Mouse (Mus musculus) gastrocnemius, postnatal 36 days (tissue): Measurements from ENCODE around the gene Snd1. TPM values are rescaled to one million over a fixed set of nuclear protein-coding genes. Genes with fewer than 3 reads are reported as not detected.
"Not testable (repeated sequence)": the region's sequence is repeated elsewhere in the genome, so short reads cannot be mapped to it uniquely, and the experiment has no call there.

Source experiments
- DNase-seq, 2 experiments: peaks; one replicate each; pipeline ENCODE4 v3.0.0; 2022
- intact Hi-C: fragments of 180-260 bp; cut with DNase I; formaldehyde crosslinking; loops from one replicate; pipeline ENCODE4 v1.15.1; 2025
- total RNA-seq, 2 experiments: library from RNA; stranded (reverse); gene quantifications; 2 replicates each; pipeline ENCODE4 v1.2.3; 2021

Snd1 gene
- total RNA-seq, 2 experiments from 2014 or later = 38.8 to 38.9 TPM

- DNase-seq = no peak
- intact Hi-C loops = no loop called here
These were observed 6.0 kb downstream of the Snd1 start for GRCm38 (mm10) chr6:28480752-28481492.

GRCm38 (mm10) chr6:28482711-28483315, 7.9 kb downstream of the Snd1 start:
- DNase-seq = no peak
- intact Hi-C loops = no loop called here

GRCm38 (mm10) chr6:28486008-28486407, 11.1 kb downstream of the Snd1 start:
- intact Hi-C loops = no loop called here
- no peak for DNase-seq

- no peak for DNase-seq
- intact Hi-C loops = no loop called here
These were observed 11.5 kb downstream of the Snd1 start for GRCm38 (mm10) chr6:28486471-28486870.

GRCm38 (mm10) chr6:28486905-28487304, 12.0 kb downstream of the Snd1 start:
- intact Hi-C loops = no loop called here
- no peak for DNase-seq

GRCm38 (mm10) chr6:28488204-28488851, 13.4 kb downstream of the Snd1 start:
- intact Hi-C loops = no loop called here

GRCm38 (mm10) chr6:28490612-28491011, 15.7 kb downstream of the Snd1 start:
- no peak for DNase-seq
- intact Hi-C loops = no loop called here

More at GRCm38 (mm10) chr6:28488204-28488851, 13.4 kb downstream of the Snd1 start:
- no peak for DNase-seq

GRCm38 (mm10) chr6:28491198-28491597, 16.3 kb downstream of the Snd1 start:
- no peak for DNase-seq
- intact Hi-C loops = no loop called here

- intact Hi-C loops = no loop called here
- no peak for DNase-seq
These were observed 22.9 kb downstream of the Snd1 start for GRCm38 (mm10) chr6:28497837-28498236.

GRCm38 (mm10) chr6:28502576-28502975, 27.6 kb downstream of the Snd1 start:
- intact Hi-C loops = no loop called here
- DNase-seq = no peak

GRCm38 (mm10) chr6:28503148-28503547, 28.2 kb downstream of the Snd1 start:
- no peak for DNase-seq
- intact Hi-C loops = no loop called here

- no peak for DNase-seq
- intact Hi-C loops = no loop called here
These were observed 29.7 kb downstream of the Snd1 start for GRCm38 (mm10) chr6:28504611-28505010.

- no peak for DNase-seq
- intact Hi-C loops = no loop called here
These were observed 32.8 kb downstream of the Snd1 start for GRCm38 (mm10) chr6:28507759-28508158.

GRCm38 (mm10) chr6:28514195-28514594, 39.3 kb downstream of the Snd1 start:
- intact Hi-C loops = no loop called here
- DNase-seq = no peak

- DNase-seq = no peak
- intact Hi-C loops = no loop called here
These were observed 40.0 kb downstream of the Snd1 start for GRCm38 (mm10) chr6:28514830-28515350.

GRCm38 (mm10) chr6:28516618-28517017, 41.7 kb downstream of the Snd1 start:
- intact Hi-C loops = no loop called here
- DNase-seq = no peak

GRCm38 (mm10) chr6:28517050-28517449, 42.1 kb downstream of the Snd1 start:
- DNase-seq = no peak
- intact Hi-C loops = no loop called here

- DNase-seq = no peak
- intact Hi-C loops = no loop called here
These were observed 44.5 kb downstream of the Snd1 start for GRCm38 (mm10) chr6:28519426-28519825.

GRCm38 (mm10) chr6:28520787-28521186, 45.8 kb downstream of the Snd1 start:
- intact Hi-C loops, DNase-seq: not testable (repeated sequence)

- intact Hi-C loops = no loop called here
- DNase-seq = no peak
These were observed 46.5 kb downstream of the Snd1 start for GRCm38 (mm10) chr6:28521416-28521815.

- intact Hi-C loops = no loop called here
- no peak for DNase-seq
These were observed 50.6 kb downstream of the Snd1 start for GRCm38 (mm10) chr6:28525589-28525988.
